Mouse (Mus musculus): ENCODE data around the gene Cmc1.

DNA sequence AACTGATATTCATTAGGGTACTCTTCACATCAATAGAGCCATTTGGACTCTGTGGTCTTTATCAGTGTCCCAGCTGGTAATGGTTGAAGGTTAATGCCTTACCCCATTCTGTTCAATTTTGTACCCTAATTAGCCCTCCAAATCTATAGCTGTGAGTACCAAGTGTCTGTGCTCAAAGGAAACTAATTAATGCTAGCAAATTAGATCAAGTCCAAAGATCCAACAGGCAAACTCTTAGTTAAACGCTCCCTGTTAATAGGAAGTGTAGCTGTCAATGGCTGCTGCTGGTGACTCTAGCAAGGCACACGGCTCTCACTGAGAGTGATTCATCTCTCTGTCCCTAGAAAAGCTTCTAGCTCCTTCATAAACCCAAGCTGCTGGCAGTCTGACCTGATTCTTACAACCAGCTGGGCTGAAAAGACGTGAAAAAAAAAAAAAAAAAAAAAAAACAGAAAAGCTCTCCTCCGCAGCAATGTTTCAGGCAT, 41.4 kb downstream of the Cmc1 start:
- TF ChIP-seq CTCF (IDR thresholded peaks at IDR 0.05; ENCODE audit: borderline replicate concordance, insufficient read depth, low read length), result no peak
- TF ChIP-seq POLR2A (IDR thresholded peaks at IDR 0.05; ENCODE audit: low read depth, low read length), result no peak
